Mouse (Mus musculus): ENCODE measurements around the gene Lfng.

The Lfng gene

GRCm38 (mm10) chr5:140641254-140641928 lies 34.3 kb downstream of the Lfng start:
- DNase-seq (ENCODE audit: low read depth) = no peak

GRCm38 (mm10) chr5:140642076-140642475 lies 35.0 kb downstream of the Lfng start:
- no peak for DNase-seq (ENCODE audit: low read depth)

GRCm38 (mm10) chr5:140644263-140644662 lies 37.1 kb downstream of the Lfng start:
- DNase-seq (ENCODE audit: low read depth) = peak; percentile 45

GRCm38 (mm10) chr5:140644702-140645201 lies 37.6 kb downstream of the Lfng start:
- no peak for DNase-seq (ENCODE audit: low read depth)

- DNase-seq (ENCODE audit: low read depth) = no peak
Observed at GRCm38 (mm10) chr5:140645454-140645853, 38.3 kb downstream of the Lfng start.

GRCm38 (mm10) chr5:140646171-140646570 lies 39.1 kb downstream of the Lfng start:
- no peak for DNase-seq (ENCODE audit: low read depth)

- no peak for DNase-seq (ENCODE audit: low read depth)
Observed at GRCm38 (mm10) chr5:140647031-140647760, 40.1 kb downstream of the Lfng start.

GRCm38 (mm10) chr5:140647821-140648518 lies 40.9 kb downstream of the Lfng start:
- peak; percentile 51 for DNase-seq (ENCODE audit: low read depth)

- DNase-seq (ENCODE audit: low read depth) = no peak
Observed at GRCm38 (mm10) chr5:140648519-140649100, 41.5 kb downstream of the Lfng start, which contains the start of gene Ttyh3. TSS of gene Ttyh3 (minus strand) at chr5:140649031.

- DNase-seq (ENCODE audit: low read depth) = peak; percentile 98
Observed at GRCm38 (mm10) chr5:140649101-140649667, 42.1 kb downstream of the Lfng start.

- DNase-seq (ENCODE audit: low read depth) = no peak
Observed at GRCm38 (mm10) chr5:140649881-140650414, 42.8 kb downstream of the Lfng start.

- DNase-seq (ENCODE audit: low read depth) = no peak
Observed at GRCm38 (mm10) chr5:140651231-140651630, 44.1 kb downstream of the Lfng start.

GRCm38 (mm10) chr5:140652587-140652986 lies 45.5 kb downstream of the Lfng start:
- no peak for DNase-seq (ENCODE audit: low read depth)

- DNase-seq (ENCODE audit: low read depth) = no peak
Observed at GRCm38 (mm10) chr5:140654096-140654845, 47.2 kb downstream of the Lfng start.

- peak; percentile 59 for DNase-seq (ENCODE audit: low read depth)
Observed at GRCm38 (mm10) chr5:140659607-140660272, 52.6 kb downstream of the Lfng start.

- DNase-seq (ENCODE audit: low read depth) = no peak
Observed at GRCm38 (mm10) chr5:140660398-140660797, 53.3 kb downstream of the Lfng start.

- DNase-seq (ENCODE audit: low read depth) = no peak
Observed at GRCm38 (mm10) chr5:140661427-140661826, 54.3 kb downstream of the Lfng start.

- DNase-seq (ENCODE audit: low read depth) = no peak
Observed at GRCm38 (mm10) chr5:140661875-140662643, 54.9 kb downstream of the Lfng start.
